Mouse (Mus musculus) E14TG2a.4 (cell line): ENCODE results near the gene Tmcc1.
"Not testable (repeated sequence)": the region's sequence is repeated elsewhere in the genome, so short reads cannot be mapped to it uniquely, and the experiment has no call there.

Source experiments
- H3K27me3 ChIP-seq: 2 replicates; pipeline ENCODE4 v1.6.1; 2014; ENCODE audit warnings: low read length, control low read depth; ENCODE audit not compliant: insufficient read depth
- H3K36me3 ChIP-seq: 2 replicates; pipeline ENCODE4 v1.6.1; 2014; ENCODE audit warnings: low read length, control low read depth; ENCODE audit not compliant: insufficient read depth
- H3K4me1 ChIP-seq: replicated peaks from 2 replicates; pipeline ENCODE4 v1.6.1; 2014; ENCODE audit warnings: low read depth, low read length, control low read depth
- H3K4me3 ChIP-seq: replicated peaks from 2 replicates; pipeline ENCODE4 v1.5.1; 2014; ENCODE audit warnings: mild to moderate bottlenecking, low read length
- H3K9me3 ChIP-seq: 2 replicates; pipeline ENCODE4 v1.6.1; 2014; ENCODE audit warnings: low read length, control low read depth
- CTCF ChIP-seq: conservative IDR thresholded peaks from 2 replicates; pipeline ENCODE4 v1.5.1; 2014; ENCODE audit warnings: low read length
- NANOG ChIP-seq: IDR thresholded peaks from 2 replicates; pipeline ENCODE4 v1.6.1; 2014; ENCODE audit warnings: borderline replicate concordance, low read length, mixed read lengths
- POU5F1 ChIP-seq: IDR thresholded peaks from 2 replicates; pipeline ENCODE4 v1.6.1; 2014; ENCODE audit warnings: low read length, borderline replicate concordance

Gene Tmcc1

GRCm38 (mm10) chr6:116180731-116181130, 12.6 kb downstream of the Tmcc1 start:
- no peaks in the 10 kb centered on the region for H3K9me3 ChIP-seq
- no peak overlapping the region for H3K4me3 ChIP-seq
- TF ChIP-seq NANOG (no peak), CTCF (no peak), POU5F1 (no peak)
- no peaks in the 10 kb centered on the region for H3K27me3 ChIP-seq
- 0 out of 2 replicates have a peak, but pooled peaks cover 7% of the 10 kb centered on the region for H3K36me3 ChIP-seq
- H3K4me1 ChIP-seq: no peaks in the 10 kb centered on the region

DNA sequence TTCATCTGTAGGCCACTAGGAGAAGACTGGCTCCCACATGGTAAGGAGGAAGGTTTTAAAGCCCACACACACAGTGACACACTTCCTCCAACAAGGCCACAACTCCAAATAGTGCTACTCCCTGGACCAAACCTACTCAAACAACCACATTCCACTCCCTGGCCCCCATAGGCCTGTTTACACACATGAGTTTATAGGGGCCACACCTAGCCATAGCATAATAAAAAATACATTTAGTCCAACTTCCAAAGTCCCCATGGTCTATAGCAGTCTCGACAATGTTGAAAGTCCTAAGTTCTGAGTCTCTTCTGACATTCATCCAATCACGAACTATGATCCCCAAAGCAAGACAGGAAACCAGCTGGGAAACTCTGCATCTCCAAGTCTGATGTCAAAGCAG, 14.9 kb downstream of the Tmcc1 start:
- TF ChIP-seq CTCF: no peak
- no peak for TF ChIP-seq NANOG
- no peak for TF ChIP-seq POU5F1
- Histone ChIP-seq H3K9me3 (no peaks in the 10 kb centered on the region), H3K27me3 (no peaks in the 10 kb centered on the region), H3K4me3 (no peak overlapping the region), H3K36me3 (0 out of 2 replicates have a peak, but pooled peaks cover 7% of the 10 kb centered on the region), H3K4me1 (no peaks in the 10 kb centered on the region)

- H3K4me1 ChIP-seq, H3K36me3 ChIP-seq, H3K27me3 ChIP-seq, H3K4me3 ChIP-seq, H3K9me3 ChIP-seq: not testable (repeated sequence)
These were observed 19.7 kb downstream of the Tmcc1 start for GRCm38 (mm10) chr6:116173511-116174099.

DNA sequence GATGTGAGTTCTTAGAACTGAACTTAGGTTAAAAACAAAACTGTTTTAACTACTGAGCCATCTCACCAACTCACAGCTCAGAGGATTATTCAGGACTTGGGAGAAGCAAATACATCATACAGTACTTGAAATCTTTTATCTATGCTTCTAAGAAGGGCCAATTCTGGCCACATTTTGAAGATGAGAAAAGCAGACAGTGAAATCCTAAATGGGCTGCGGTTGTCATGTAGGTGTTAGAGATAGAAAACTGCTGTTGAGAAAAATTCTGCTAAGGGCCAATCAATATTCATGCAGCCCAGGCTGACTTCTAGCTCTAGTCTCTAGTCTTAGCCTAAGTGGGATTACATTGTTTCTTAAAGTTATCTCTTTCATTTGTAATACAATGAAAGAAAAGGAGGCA, 26.9 kb downstream of the Tmcc1 start:
- Histone ChIP-seq H3K36me3 (peaks cover 6% of the 10 kb centered on the region), H3K4me3 (no peak overlapping the region), H3K9me3 (peaks cover 5% of the 10 kb centered on the region), H3K4me1 (no peaks in the 10 kb centered on the region), H3K27me3 (no peaks in the 10 kb centered on the region)
- TF ChIP-seq NANOG: no peak
- TF ChIP-seq POU5F1: no peak
- TF ChIP-seq CTCF: no peak

DNA sequence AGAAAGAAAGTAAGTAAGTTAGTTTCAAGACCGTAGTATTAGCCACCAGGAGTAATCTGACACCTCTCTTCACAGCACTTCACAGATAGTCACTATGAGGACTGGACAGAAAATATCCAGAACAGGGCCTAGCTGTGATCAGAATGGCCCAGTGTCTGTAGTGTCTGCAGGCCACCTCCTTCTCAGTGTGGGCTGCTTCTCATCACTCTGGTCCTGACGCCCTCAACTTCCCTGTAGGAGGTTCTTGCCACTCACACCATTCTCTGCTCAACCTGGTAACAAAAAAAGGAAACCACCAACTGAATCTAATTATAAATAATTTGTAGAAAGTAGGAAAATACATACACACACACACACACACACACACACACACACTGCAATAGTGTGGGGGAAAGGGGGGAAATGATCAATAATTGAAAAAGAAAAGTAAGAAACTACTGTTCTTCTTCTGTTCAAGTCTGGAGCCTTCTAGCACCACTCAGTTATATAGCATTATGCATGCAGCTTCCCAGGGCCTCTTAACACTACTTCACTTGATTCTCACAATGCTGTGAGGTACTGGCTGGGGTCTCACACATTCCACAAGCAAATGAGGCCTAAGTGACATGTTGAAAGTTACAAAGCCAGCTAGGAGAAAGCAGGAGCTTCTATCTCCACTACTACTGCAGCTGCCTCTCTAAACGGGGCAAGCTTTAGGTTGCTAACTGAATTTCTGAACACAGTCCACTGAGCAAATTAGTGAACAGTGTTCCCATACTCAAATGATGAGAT, 38.2 kb downstream of the Tmcc1 start:
- no peaks in the 10 kb centered on the region for H3K27me3 ChIP-seq
- H3K9me3 ChIP-seq: no peaks in the 10 kb centered on the region
- no peak overlapping the region for H3K4me3 ChIP-seq
- H3K4me1 ChIP-seq: no peaks in the 10 kb centered on the region
- TF ChIP-seq NANOG (no peak), POU5F1 (no peak), CTCF (no peak)
- H3K36me3 ChIP-seq: no peaks in the 10 kb centered on the region

GRCm38 (mm10) chr6:116147386-116147785, 45.9 kb downstream of the Tmcc1 start:
- no peaks in the 10 kb centered on the region for H3K36me3 ChIP-seq
- H3K4me3 ChIP-seq: no peak overlapping the region
- no peaks in the 10 kb centered on the region for H3K4me1 ChIP-seq
- no peaks in the 10 kb centered on the region for H3K27me3 ChIP-seq
- TF ChIP-seq POU5F1: no peak
- no peak for TF ChIP-seq NANOG
- TF ChIP-seq CTCF: no peak
- H3K9me3 ChIP-seq: 0 out of 2 replicates have a peak, but pooled peaks cover 6% of the 10 kb centered on the region

- TF ChIP-seq CTCF: no peak
- no peak for TF ChIP-seq POU5F1
- TF ChIP-seq NANOG: no peak
- no peak overlapping the region for H3K4me3 ChIP-seq
- H3K4me1 ChIP-seq: no peaks in the 10 kb centered on the region
- H3K36me3 ChIP-seq: no peaks in the 10 kb centered on the region
- H3K9me3 ChIP-seq: peaks cover 12% of the 10 kb centered on the region
- H3K27me3 ChIP-seq: no peaks in the 10 kb centered on the region
These were observed 51.6 kb downstream of the Tmcc1 start for GRCm38 (mm10) chr6:116141696-116142095.

- TF ChIP-seq POU5F1: no peak
- TF ChIP-seq NANOG: no peak
- TF ChIP-seq CTCF: no peak
- Histone ChIP-seq H3K4me3 (no peak overlapping the region), H3K36me3 (no peaks in the 10 kb centered on the region), H3K9me3 (peaks cover 12% of the 10 kb centered on the region), H3K4me1 (no peaks in the 10 kb centered on the region), H3K27me3 (no peaks in the 10 kb centered on the region)
These were observed 52.5 kb downstream of the Tmcc1 start for GRCm38 (mm10) chr6:116140782-116141181.

GRCm38 (mm10) chr6:116139143-116139856, 54.0 kb downstream of the Tmcc1 start:
- Histone ChIP-seq H3K4me3 (no peak overlapping the region), H3K36me3 (no peaks in the 10 kb centered on the region), H3K9me3 (peaks cover 12% of the 10 kb centered on the region), H3K4me1 (no peaks in the 10 kb centered on the region), H3K27me3 (no peaks in the 10 kb centered on the region)
- TF ChIP-seq CTCF (no peak), POU5F1 (no peak)
